Mouse (Mus musculus): ENCODE results near the gene Flywch1. TPM values are rescaled to one million over a fixed set of nuclear protein-coding genes. Genes with fewer than 3 reads are reported as not detected.
"Not testable (repeated sequence)": the region's sequence is repeated elsewhere in the genome, so short reads cannot be mapped to it uniquely, and the experiment has no call there.

Gene Flywch1
- polyA plus RNA-seq, 3 experiments from 2014 or later = 13.2 to 15.6 (median 13.7) TPM

DNA sequence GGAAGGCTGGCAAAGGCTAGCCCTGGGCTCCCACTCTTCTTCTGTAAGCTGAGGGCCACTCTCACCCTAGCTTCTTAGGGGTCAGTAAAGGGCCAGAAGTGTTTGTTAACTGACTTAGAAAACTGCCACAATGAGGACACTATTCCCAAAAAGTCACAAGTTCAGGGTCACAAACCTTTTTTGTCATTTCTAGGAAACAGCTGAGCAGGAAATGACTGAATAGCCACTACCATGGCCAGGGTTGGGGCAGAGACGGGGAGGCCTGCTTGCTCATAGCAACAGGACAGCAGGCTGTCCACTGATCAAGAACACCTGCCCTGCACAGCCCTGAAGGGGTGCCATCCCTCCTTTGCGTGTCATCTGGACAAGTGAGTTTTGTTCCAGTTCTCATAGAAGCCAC is 5.7 kb upstream of the Flywch1 start:
- no peak for ATAC-seq

- no peak for ATAC-seq
Observed at GRCm38 (mm10) chr17:23776216-23776615, 4.8 kb upstream of the Flywch1 start.

DNA sequence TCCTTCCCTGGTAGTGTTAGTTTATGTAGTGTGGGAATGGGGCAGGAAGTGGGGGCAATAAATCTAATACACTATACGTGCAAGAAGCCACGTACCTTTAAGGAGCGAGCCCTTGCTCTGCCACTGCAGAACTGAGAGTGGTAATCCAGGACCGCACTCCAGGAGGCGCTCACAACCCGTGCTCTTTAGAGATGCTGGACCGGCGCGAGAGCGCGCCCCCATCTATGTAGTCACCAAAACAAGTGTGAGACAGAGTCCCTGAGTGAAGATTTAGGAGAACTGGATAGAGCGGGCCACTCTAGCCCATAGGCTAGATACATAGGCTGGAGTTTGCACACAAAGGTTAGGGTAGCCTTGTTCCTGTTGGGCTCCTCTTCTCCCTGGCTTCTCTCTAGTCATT is 2.7 kb upstream of the Flywch1 start:
- ATAC-seq = peak; percentile 54

DNA sequence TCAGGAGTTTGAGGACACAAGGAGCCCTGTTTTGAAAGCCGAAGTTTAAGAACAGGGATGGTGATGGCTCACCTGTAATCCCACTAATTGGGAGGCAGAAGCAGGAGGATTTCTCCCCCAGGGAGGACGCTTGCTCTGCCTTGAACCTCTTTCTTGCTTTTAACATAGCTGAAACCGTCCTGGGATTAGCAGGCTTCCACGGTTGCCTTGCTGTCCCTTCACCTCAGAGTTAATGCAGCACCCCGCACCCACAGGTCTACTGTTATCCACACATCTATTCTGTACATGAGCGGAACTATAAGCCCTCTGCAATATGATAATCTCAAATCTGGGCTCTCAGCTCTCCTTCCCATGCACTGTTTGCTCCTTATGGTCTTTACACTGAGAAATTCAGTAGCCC is 2.3 kb upstream of the Flywch1 start:
- no peak for ATAC-seq

DNA sequence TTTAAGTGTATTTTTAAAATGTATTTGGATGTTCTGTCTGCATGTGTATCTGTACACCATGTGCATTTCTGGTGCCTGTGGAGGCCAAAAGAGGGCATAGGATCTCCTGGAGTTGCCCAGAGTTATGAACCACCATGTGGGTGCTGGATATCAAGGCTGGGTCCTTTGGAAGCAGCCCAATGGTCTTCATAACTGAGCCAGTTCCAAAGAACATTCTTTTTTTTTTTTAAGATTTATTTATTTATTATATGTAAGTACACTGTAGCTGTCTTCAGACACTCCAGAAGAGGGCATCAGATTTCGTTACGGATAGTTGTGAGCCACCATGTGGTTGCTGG is 786 bp upstream of the Flywch1 start:
- ATAC-seq = not testable (repeated sequence)

- no peak for ATAC-seq
Observed at GRCm38 (mm10) chr17:23770896-23771283, 512 bp downstream of the Flywch1 start.

DNA sequence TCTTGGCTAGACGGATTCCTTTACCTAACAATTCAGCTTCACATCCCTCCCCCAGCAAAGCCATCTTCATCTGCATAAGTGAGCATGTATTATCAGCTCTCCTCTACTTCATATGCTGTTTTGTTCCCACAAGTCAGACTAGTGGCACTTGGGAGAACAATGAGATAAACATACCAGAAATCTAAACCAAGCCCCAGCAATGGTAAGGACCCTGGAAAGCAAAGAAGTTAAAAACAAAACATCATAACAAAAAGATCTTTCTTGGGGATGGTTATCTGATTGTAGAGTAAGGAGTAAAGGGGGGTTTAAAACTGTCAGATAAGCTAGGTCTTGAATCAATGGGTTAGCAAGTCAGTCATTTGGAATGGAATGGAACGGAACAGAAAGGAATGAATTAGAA is 909 bp downstream of the Flywch1 start:
- no peak for ATAC-seq

DNA sequence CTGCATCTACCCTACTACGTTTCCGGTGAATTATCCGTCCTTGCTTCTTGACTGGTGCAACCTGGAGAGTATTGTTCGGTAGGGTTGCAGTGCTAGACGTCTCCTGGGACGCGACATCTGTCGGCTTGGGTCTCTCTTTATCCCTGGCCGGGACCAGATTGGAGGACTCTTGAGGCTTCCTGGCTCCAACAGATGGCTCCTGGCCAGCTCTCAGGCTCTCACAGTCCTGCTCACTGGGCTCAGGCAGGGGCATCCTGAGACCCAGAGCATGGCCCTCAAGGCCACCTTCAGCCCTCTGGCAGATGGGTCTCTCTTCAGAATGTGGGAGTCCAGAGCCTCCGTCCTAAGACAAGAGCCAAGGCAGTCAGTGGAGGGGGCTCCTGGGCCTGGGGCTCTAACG is 8.4 kb downstream of the Flywch1 start:
- ATAC-seq = no peak

DNA sequence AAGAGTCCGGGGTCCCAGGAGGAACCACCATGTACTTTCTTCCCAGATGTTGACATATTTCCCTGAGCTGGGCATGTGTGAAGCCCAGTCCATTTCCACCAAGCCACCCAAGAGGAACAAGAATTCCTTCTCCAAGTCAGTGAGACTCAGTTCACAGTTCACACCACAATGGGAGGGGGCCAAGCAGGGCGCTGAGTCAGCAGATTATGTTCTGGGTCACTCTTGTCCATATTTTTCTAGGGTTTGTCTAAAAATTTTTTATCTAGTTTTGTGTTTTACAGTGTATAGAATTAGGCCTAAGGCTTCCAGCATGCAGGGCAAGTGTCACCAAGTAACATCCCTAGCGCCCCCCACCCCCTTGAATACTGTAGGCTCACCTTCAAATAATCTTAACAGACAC is 10.2 kb downstream of the Flywch1 start:
- ATAC-seq = no peak

DNA sequence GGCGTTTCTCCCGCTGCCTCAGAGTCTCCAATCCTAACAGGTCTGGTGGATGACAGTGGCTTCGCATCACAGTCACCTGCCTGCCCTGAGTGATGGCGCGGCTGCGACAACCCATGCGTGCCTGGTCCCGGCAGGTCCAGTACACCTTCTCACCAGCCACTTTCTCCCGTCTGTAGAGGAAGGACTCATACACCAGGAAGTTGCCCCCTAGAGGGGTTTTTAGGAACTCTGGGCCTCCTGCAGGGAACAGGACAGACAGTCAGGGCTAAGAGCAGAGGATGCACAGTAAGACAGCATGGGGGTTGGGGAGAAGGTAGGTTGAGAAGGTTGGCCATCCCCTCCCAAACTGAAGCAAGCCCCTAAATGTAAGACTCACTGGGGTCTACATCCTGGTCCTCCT is 11.2 kb downstream of the Flywch1 start:
- no peak for ATAC-seq

DNA sequence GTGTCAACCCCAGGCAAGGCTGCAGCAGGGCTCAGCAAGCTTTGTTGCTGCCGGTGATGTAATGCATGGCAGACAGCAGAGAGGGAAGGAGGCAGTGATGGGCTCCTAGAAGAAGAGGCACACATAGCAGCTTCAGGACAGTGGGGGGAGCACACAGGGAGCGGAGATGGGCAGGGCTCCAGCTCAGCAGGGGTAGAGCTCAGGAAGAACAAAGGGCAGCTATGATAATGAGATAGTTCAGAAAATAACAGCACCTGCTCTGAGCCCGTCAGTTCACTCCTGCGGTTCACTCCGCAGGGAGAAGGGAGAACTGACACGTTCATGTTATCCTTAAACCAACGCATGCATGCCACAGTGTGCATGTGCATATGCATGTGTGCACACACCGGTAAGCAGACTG is 12.6 kb downstream of the Flywch1 start:
- no peak for ATAC-seq

DNA sequence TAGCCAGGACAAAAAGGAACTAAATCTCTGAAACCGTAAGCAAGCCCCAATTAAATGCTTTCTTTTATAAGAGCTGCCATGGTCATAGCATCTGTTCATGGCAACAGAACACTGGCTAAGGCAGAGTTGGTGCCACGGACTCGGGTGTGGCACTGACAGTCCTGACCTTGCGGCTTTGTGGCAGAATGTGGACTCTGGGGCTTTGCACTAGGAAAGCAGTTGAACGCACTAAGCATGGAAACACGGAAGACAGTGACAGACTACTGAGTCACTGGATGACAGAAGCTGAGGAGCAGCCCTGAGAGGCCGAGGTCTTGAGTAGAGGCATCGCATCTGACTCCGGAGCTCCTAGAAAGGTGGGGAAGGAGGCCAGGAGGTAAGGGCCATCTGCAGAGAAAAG is 13.8 kb downstream of the Flywch1 start:
- no peak for ATAC-seq

GRCm38 (mm10) chr17:23755689-23756088 is 15.7 kb downstream of the Flywch1 start:
- no peak for ATAC-seq

- no peak for ATAC-seq
Observed at GRCm38 (mm10) chr17:23749400-23750191, 21.8 kb downstream of the Flywch1 start.

DNA sequence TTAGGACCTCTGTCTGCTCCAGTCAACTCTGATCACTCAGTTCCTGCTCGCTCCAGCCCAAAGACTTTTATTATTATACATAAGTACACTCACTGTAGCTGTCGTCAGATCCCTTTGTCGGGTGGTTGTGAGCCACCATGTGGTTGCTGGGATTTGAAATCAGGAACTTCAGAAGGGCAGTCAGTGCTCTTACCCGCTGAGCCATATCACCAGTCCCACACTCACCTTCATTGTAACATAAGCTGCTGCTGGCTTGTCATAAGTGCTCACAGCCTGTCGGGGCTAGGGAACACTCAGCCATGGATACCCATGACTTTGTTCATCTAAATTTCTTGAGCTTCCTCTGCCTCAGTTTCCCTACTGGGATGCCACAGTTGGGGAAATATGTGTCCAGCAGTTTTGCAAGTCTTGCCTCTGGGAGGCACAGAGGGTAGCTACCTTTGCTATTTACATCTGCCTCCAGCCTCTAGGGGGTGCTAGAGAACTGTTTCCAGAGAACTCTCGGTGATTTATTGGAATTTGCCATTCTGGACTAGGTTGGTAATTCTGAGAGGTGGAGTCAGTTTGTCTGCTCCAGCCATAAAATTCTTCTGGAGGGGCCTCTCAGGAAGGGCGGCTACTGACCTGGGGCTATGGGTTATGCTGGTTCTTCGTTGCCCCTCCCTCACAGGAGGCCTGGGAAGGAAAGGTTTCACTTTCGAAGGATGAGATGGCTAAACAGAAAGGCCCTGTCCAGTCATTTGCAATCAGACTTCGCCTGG is 22.6 kb downstream of the Flywch1 start:
- peak; percentile 80 for ATAC-seq

- no peak for ATAC-seq
Observed at GRCm38 (mm10) chr17:23748026-23748425, 23.4 kb downstream of the Flywch1 start.

GRCm38 (mm10) chr17:23747471-23747870 is 23.9 kb downstream of the Flywch1 start:
- ATAC-seq = no peak

GRCm38 (mm10) chr17:23746767-23747166 is 24.6 kb downstream of the Flywch1 start:
- no peak for ATAC-seq

DNA sequence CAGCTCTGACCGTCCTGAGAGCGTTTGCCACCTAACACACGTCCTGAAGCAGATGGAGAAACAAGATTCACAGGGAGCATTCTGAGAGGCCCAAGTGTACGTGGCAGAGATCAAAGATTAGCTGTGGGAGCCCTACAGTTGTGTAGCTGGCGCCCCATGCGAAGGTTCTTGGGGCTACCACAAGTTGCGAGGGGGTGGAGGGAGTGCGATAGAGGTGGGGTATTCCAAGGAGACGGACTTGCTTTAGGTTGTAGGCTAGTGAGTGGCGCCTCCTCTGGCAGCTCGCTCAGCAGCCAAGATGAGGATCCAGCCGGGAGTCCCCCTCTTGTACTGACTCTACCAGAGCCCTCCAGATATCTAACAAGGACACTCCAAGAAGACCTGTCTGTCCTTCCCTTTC is 25.1 kb downstream of the Flywch1 start:
- ATAC-seq = peak; percentile 25

- ATAC-seq = no peak
Observed at GRCm38 (mm10) chr17:23745301-23746251, 25.8 kb downstream of the Flywch1 start, which contains the start of gene Kremen2. Kremen2 (minus strand) TSS chr17:23745833.

DNA sequence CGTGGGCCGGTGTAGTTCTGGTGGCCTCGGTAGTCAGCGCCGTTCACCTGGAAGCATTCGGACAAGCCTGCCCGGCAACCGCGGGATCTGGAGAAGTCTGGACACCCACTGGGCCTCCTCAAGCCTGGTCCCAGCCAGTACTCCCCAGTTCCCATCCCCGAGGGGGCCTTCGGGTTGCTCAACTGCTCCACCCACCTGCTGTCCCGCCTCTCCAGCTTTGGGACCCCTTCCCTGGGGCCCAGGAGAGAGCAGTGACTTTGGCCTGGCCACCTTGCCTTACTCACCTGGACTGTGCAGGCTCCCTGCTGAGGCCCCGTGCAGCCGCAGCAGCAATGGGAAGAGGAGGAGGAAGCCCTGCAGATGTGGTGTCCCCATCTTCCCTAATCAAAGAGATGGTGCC is 26.8 kb downstream of the Flywch1 start:
- no peak for ATAC-seq

DNA sequence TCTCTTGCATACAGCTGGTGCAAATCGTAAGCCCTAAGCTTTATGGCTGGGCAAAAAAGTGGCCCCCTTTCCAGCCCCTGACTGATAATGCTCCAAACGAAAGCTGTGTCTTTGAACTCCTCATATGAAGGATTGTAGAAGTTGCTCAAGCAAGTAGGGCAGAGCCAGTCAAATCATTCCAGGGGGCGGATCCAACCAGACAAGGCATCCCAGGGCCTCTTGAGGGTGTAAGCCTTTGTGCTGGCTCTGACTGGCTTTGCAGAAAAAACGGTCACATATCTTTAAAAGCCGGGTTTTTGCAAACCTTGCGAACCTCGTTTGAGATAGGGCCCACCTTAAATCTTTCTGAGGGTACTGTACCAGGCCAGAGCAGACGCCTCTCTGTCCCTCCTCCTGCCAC is 27.3 kb downstream of the Flywch1 start:
- ATAC-seq = no peak

- no peak for ATAC-seq
Observed at GRCm38 (mm10) chr17:23742941-23743340, 28.5 kb downstream of the Flywch1 start.

Data from inflammation-experienced regulatory T-cells, adult 6 months (primary cell).